Mouse (Mus musculus) kidney, adult 18-20 months (tissue): ENCODE measurements around the gene Fry.

Experiments
- DNase-seq: peaks from one replicate; pipeline ENCODE4 v3.0.0; 2021

Gene Fry

GRCm38 (mm10) chr5:150229776-150230175 is 111.3 kb downstream of the Fry start:
- no peak for DNase-seq

GRCm38 (mm10) chr5:150232159-150233150 is 114.0 kb downstream of the Fry start:
- peak; percentile 11 for DNase-seq

GRCm38 (mm10) chr5:150233154-150233886 is 114.9 kb downstream of the Fry start:
- peak; percentile 68 for DNase-seq

- DNase-seq, result no peak
Measured at GRCm38 (mm10) chr5:150235931-150236330, 117.5 kb downstream of the Fry start.

GRCm38 (mm10) chr5:150236597-150236996 is 118.2 kb downstream of the Fry start:
- no peak for DNase-seq

GRCm38 (mm10) chr5:150241638-150242037 is 123.2 kb downstream of the Fry start:
- DNase-seq, result no peak

- no peak for DNase-seq
Measured at GRCm38 (mm10) chr5:150246737-150247136, 128.3 kb downstream of the Fry start.

- DNase-seq, result no peak
Measured at GRCm38 (mm10) chr5:150257764-150258163, 139.3 kb downstream of the Fry start.

- DNase-seq, result peak; percentile 59
Measured at GRCm38 (mm10) chr5:150259191-150260053, 141.0 kb downstream of the Fry start.

- no peak for DNase-seq
Measured at GRCm38 (mm10) chr5:150260054-150260386, 141.6 kb downstream of the Fry start.

- DNase-seq, result no peak
Measured at GRCm38 (mm10) chr5:150261361-150261760, 142.9 kb downstream of the Fry start.

- peak; percentile 69 for DNase-seq
Measured at GRCm38 (mm10) chr5:150262046-150262716, 143.7 kb downstream of the Fry start.

GRCm38 (mm10) chr5:150262717-150263103 is 144.3 kb downstream of the Fry start:
- DNase-seq, result no peak

GRCm38 (mm10) chr5:150263162-150263561 is 144.7 kb downstream of the Fry start:
- no peak for DNase-seq

- no peak for DNase-seq
Measured at GRCm38 (mm10) chr5:150263656-150264055, 145.2 kb downstream of the Fry start.

GRCm38 (mm10) chr5:150265005-150265404 is 146.6 kb downstream of the Fry start:
- DNase-seq, result no peak

- DNase-seq, result no peak
Measured at GRCm38 (mm10) chr5:150265953-150266352, 147.5 kb downstream of the Fry start.

- no peak for DNase-seq
Measured at GRCm38 (mm10) chr5:150268261-150268660, 149.8 kb downstream of the Fry start.

- DNase-seq, result no peak
Measured at GRCm38 (mm10) chr5:150270468-150270867, 152.0 kb downstream of the Fry start.

GRCm38 (mm10) chr5:150272173-150272572 is 153.7 kb downstream of the Fry start:
- no peak for DNase-seq

GRCm38 (mm10) chr5:150275314-150275713 is 156.9 kb downstream of the Fry start:
- no peak for DNase-seq

GRCm38 (mm10) chr5:150276611-150277010 is 158.2 kb downstream of the Fry start:
- no peak for DNase-seq
